Mouse (Mus musculus): Measurements from ENCODE around the gene Mms19. TPM values are rescaled to one million over a fixed set of nuclear protein-coding genes. Genes with fewer than 3 reads are reported as not detected.

Mms19 gene
- 57.3 TPM for polyA plus RNA-seq (2017; shearing (Covaris generic))

GRCm38 (mm10) chr19:41980819-41981594 is at the start of gene Mms19:
Gene Mms19, minus strand, starts transcription at chr19:41981157.

GRCm38 (mm10) chr19:41981595-41981927 is 604 bp upstream of the Mms19 start, which contains the start of gene Ubtd1:
Gene Ubtd1, plus strand, starts transcription at chr19:41981763.

GRCm38 (mm10) chr19:41933179-41934086 is 47.5 kb downstream of the Mms19 start, which contains the start of the genes Exosc1 and Zdhhc16:
Gene Exosc1, minus strand, starts transcription at chr19:41933423.
Gene Zdhhc16, plus strand, starts transcription at chr19:41933480.

GRCm38 (mm10) chr19:41911178-41912073 is 69.5 kb downstream of the Mms19 start, which contains the start of gene Pgam1:
Gene Pgam1, plus strand, starts transcription at chr19:41911923.

GRCm38 (mm10) chr19:41895460-41896318 is 85.3 kb downstream of the Mms19 start, which contains the start of gene Rrp12:
Gene Rrp12, minus strand, starts transcription at chr19:41896173.

Other genes with a start within 250 kb of the Mms19 start
- not detected for gene Slit1, start 237.5 kb downstream of the Mms19 start, polyA plus RNA-seq (2017; shearing (Covaris generic))
- 1.5 TPM for gene Arhgap19, start 179.1 kb downstream of the Mms19 start, polyA plus RNA-seq (2017; shearing (Covaris generic))
- gene Frat1, start 151.2 kb downstream of the Mms19 start, polyA plus RNA-seq (2017; shearing (Covaris generic)), result 8.3 TPM
- gene Frat2, start 133.0 kb downstream of the Mms19 start, polyA plus RNA-seq (2017; shearing (Covaris generic)), result 103 TPM
- gene Rrp12, start 85.0 kb downstream of the Mms19 start, polyA plus RNA-seq (2017; shearing (Covaris generic)), result 30.4 TPM
- gene Pgam1, start 69.2 kb downstream of the Mms19 start, polyA plus RNA-seq (2017; shearing (Covaris generic)), result 173 TPM
- 61.7 TPM for gene Exosc1, start 47.7 kb downstream of the Mms19 start, polyA plus RNA-seq (2017; shearing (Covaris generic))
- gene Zdhhc16, start 47.7 kb downstream of the Mms19 start, polyA plus RNA-seq (2017; shearing (Covaris generic)), result 32.4 TPM
- gene Ubtd1, start 606 bp upstream of the Mms19 start, polyA plus RNA-seq (2017; shearing (Covaris generic)), result 5.6 TPM
- not detected for gene Ankrd2, start 54.8 kb upstream of the Mms19 start, polyA plus RNA-seq (2017; shearing (Covaris generic))
- not detected for gene Hoga1, start 64.5 kb upstream of the Mms19 start, polyA plus RNA-seq (2017; shearing (Covaris generic))
- gene 4933411K16Rik, start 71.1 kb upstream of the Mms19 start, polyA plus RNA-seq (2017; shearing (Covaris generic)), result not detected
- gene Morn4, start 105.2 kb upstream of the Mms19 start, polyA plus RNA-seq (2017; shearing (Covaris generic)), result 1.9 TPM
- gene Pi4k2a, start 109.3 kb upstream of the Mms19 start, polyA plus RNA-seq (2017; shearing (Covaris generic)), result 57.2 TPM
- gene Avpi1, start 147.9 kb upstream of the Mms19 start, polyA plus RNA-seq (2017; shearing (Covaris generic)), result 33.8 TPM
- 18.7 TPM for gene Marveld1, start 166.2 kb upstream of the Mms19 start, polyA plus RNA-seq (2017; shearing (Covaris generic))
- 62.3 TPM for gene Zfyve27, start 182.8 kb upstream of the Mms19 start, polyA plus RNA-seq (2017; shearing (Covaris generic))
- gene Sfrp5, start 221.1 kb upstream of the Mms19 start, polyA plus RNA-seq (2017; shearing (Covaris generic)), result not detected